Mouse (Mus musculus) kidney, postnatal 0 days (tissue): ENCODE data around the gene Dock4. TPM values are rescaled to one million over a fixed set of nuclear protein-coding genes. Genes with fewer than 3 reads are reported as not detected.

ENCODE experiments used
- ATAC-seq: fragments of 200-750 bp; cut with Nextera tagmentation; replicated peaks from 2 replicates; pipeline ENCODE4 v1.8.0; 2017; ENCODE audit warnings: low read depth, moderate number of reproducible peaks, moderate TSS enrichment, moderate library complexity; ENCODE audit not compliant: low FRiP score
- DNase-seq: peaks from one replicate; pipeline ENCODE4 v3.0.0-alpha.2; 2016; ENCODE audit warnings: low spot score
- H3K27ac ChIP-seq: fragments of 300-500 bp; sonication (generic); 2 replicates; pipeline ENCODE4 v1.5.1; 2014; ENCODE audit warnings: mild to moderate bottlenecking
- H3K27me3 ChIP-seq: fragments of 300-500 bp; sonication (generic); 2 replicates; pipeline ENCODE4 v1.6.1; 2014; ENCODE audit warnings: low read length, mixed read lengths; ENCODE audit not compliant: insufficient read depth
- H3K36me3 ChIP-seq: fragments of 300-500 bp; sonication (generic); 2 replicates; pipeline ENCODE4 v1.6.1; 2014; ENCODE audit warnings: low read length, mixed read lengths; ENCODE audit not compliant: insufficient read depth
- H3K4me1 ChIP-seq: fragments of 300-500 bp; sonication (generic); replicated peaks from 2 replicates; pipeline ENCODE4 v1.6.1; 2014; ENCODE audit warnings: antibody characterized with exemption, low read length, mixed read lengths; ENCODE audit not compliant: insufficient read depth
- H3K4me2 ChIP-seq: fragments of 300-500 bp; sonication (generic); 2 replicates; pipeline ENCODE4 v1.6.1; 2014; ENCODE audit warnings: mild to moderate bottlenecking, low read length, moderate library complexity, mixed read lengths
- H3K4me3 ChIP-seq: fragments of 300-500 bp; sonication (generic); replicated peaks from 2 replicates; pipeline ENCODE4 v1.5.1; 2014; ENCODE audit warnings: low read depth, low read length
- H3K9ac ChIP-seq: fragments of 300-500 bp; sonication (generic); 2 replicates; pipeline ENCODE4 v1.6.1; 2014; ENCODE audit warnings: low read depth, low read length
- H3K9me3 ChIP-seq: fragments of 300-500 bp; sonication (generic); replicated peaks from 2 replicates; pipeline ENCODE4 v1.6.1; 2016; ENCODE audit warnings: low read length, inconsistent platforms, mixed read lengths
- CTCF ChIP-seq: IDR thresholded peaks from 2 replicates; pipeline ENCODE4 v1.5.1; 2016; ENCODE audit warnings: antibody characterized with exemption, low read depth, mild to moderate bottlenecking, moderate library complexity
- WGBS: fragments of 180-500 bp; shearing (Covaris S2); extraction: QIAGEN DNeasy Blood & Tissue Kit; methylation state at CpG from one replicate; pipeline ENCODE4 v1.1.7; 2014; 5-methylcytosine and 5-hydroxymethylcytosine counted together
- polyA plus RNA-seq: library from polyadenylated mRNA; unstranded; fragments of >200 nt; fragmentation: Nextera tagmentation; extraction: Ambion mirVana; gene quantifications from 2 replicates; pipeline ENCODE4 v1.2.1, GENCODE M21; 2015

The Dock4 gene
- polyA plus RNA-seq, 1 experiment from 2014 or later = 7.0 TPM

DNA sequence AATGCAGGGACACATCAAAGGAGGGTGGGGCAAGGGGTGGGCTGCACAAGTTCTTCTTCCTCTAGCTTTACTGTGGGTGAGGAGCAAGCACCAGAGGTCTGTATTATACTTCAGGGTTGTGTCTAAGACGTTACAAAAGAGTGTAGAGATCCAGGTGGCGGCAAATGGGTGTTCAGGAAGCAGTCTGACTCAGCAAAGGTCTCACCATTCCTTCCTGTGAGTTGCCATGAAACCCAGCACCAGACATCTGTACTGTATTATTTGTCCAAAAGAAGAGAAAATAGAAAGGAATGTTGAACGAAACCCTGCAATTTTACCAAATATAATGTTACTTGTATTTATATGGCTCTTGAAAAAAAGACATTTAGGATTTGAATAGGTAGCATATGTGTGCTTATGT is 135.3 kb downstream of the Dock4 start:
- no peak overlapping the region for H3K4me3 ChIP-seq
- ATAC-seq = no peak
- H3K9ac ChIP-seq = no peak overlapping the region
- H3K36me3 ChIP-seq = no peaks in the 10 kb centered on the region
- no peak for TF ChIP-seq CTCF
- WGBS = 52% methylated on average over 3 of the region's 3 CpGs
- no peak overlapping the region for H3K4me2 ChIP-seq
- no peaks in the 10 kb centered on the region for H3K27me3 ChIP-seq
- H3K27ac ChIP-seq = no peak overlapping the region
- DNase-seq = no peak
- no peaks in the 10 kb centered on the region for H3K9me3 ChIP-seq
- H3K4me1 ChIP-seq = peaks cover 13% of the 10 kb centered on the region

DNA sequence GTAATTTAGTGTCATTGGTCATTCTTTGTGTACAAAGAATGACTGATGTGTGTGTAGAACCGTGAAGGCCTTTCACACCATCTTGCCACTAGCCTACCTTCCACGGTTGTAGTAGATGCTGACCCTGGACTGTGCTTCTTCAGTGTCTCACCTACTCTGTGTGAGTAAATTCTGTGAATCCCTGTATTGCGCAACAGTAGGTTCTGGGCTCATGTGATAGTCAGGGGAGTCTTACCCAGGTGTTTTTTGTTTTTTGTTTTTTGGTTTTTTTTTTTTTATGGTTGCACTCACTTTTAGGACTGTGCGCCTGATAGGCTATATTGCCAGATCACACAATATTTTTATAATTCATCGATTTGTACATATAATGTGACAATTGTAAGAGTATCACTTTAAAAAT is 136.3 kb downstream of the Dock4 start:
- Histone ChIP-seq H3K36me3 (no peaks in the 10 kb centered on the region), H3K27me3 (no peaks in the 10 kb centered on the region), H3K4me2 (no peak overlapping the region), H3K4me3 (no peak overlapping the region), H3K9me3 (no peaks in the 10 kb centered on the region), H3K4me1 (peaks cover 13% of the 10 kb centered on the region), H3K27ac (no peak overlapping the region), H3K9ac (no peak overlapping the region)
- 88% methylated on average over 5 of the region's 5 CpGs for WGBS
- no peak for TF ChIP-seq CTCF
- no peak for ATAC-seq
- DNase-seq = no peak

DNA sequence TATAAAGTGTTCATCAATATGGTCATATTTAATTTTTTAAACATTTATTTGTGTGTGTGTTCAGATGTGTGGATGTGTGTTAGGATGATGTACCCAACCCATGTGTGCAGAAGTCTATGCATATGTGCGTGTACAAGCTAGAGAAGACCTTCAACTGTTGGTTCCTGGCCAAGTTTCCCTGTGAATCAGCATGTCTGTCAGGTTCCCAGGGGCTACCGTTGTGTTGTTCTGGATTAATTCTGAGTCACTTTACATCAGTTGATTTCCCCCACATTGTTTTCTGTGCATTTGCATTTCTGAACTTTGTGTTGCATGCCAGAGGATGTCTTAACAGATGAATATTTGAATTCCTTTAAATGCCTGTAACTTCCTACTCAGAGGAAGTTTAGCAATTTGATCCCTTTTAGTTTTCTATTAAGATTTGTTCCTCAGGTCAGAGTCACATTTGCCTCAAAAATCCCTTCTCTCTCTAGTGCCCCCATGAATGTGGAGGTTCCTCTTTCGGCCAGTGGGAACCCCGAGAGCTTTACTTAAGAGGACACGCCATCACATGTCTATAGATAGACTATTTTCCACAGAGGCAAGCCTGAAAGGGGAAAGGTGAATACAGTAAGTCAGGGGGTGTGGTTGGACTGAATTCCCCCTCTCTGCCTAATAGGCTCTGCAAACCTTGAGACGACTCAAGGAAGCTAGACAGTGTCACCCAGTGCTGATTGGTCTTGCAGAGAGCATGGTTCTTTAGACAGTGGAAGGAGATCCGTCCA is 139.0 kb downstream of the Dock4 start:
- Histone ChIP-seq H3K4me1 (peaks cover 12% of the 10 kb centered on the region), H3K9me3 (no peaks in the 10 kb centered on the region), H3K36me3 (no peaks in the 10 kb centered on the region), H3K4me3 (no peak overlapping the region), H3K9ac (no peak overlapping the region), H3K27ac (no peak overlapping the region), H3K27me3 (no peaks in the 10 kb centered on the region), H3K4me2 (no peak overlapping the region)
- DNase-seq (peak; percentile 19), ATAC-seq (no peak)
- 77% methylated on average over 7 of the region's 7 CpGs for WGBS
- TF ChIP-seq CTCF = no peak

DNA sequence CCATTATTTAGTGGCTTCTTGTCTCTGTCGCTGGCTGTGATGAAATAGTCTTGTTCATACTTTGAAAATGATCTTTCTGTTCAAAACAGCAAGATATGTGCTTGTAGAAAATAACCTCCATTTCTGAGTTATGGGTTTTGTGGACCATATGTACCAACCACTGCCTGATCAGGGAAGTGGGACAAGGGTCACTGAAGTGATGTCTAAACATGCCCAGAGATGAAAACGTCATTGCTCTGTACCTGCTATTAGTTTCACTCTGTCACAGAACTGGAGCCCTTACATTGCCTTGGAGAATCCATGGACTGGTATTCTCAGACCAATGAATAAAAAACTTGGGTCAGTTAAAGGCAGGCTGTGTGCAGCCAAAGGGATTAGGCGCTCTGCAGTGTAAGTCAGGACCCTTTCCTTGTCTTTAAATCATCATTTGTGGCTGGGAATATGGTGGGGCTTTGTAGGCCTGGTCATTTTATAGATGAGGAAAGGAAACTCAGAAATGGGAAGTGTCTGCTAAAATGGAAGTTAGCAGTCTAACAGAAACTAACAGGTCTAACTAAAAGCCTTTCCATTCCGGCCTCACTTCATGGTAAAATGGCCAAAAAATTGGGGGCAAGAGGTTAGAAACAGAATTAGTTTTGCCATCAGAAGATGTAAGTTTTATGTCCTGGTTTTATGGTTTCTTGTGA is 139.8 kb downstream of the Dock4 start:
- H3K4me1 ChIP-seq = peaks cover 5% of the 10 kb centered on the region; the same call in 1 of the 2 replicates
- H3K27ac ChIP-seq = no peak overlapping the region
- no peak overlapping the region for H3K4me2 ChIP-seq
- no peak for TF ChIP-seq CTCF
- H3K9ac ChIP-seq = no peak overlapping the region
- no peaks in the 10 kb centered on the region for H3K27me3 ChIP-seq
- DNase-seq (no peak), ATAC-seq (no peak)
- 77% methylated on average over 4 of the region's 4 CpGs for WGBS
- H3K36me3 ChIP-seq = no peaks in the 10 kb centered on the region
- no peaks in the 10 kb centered on the region for H3K9me3 ChIP-seq
- H3K4me3 ChIP-seq = no peak overlapping the region

DNA sequence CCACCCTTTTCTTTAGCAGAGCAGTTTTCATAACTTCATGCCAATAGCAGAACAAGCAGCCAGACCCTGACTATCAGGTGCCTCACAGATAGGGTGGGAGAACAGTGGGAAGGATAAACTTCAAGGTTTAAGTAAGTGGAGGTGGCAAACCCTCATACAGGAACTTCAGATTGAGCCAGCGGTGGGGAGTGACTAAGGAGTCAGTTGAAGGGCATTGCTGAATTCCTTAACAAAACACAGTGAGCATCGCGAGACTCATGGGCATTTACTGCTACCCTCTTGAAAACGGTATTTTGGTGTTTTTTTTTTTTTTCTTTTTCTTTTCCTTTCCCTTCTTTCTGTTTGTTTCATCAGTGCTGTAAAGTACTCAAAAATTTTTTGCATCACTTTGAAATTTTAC is 148.4 kb downstream of the Dock4 start:
- Histone ChIP-seq H3K36me3 (no peaks in the 10 kb centered on the region), H3K9me3 (no peaks in the 10 kb centered on the region), H3K9ac (no peak overlapping the region), H3K4me3 (no peak overlapping the region), H3K27me3 (no peaks in the 10 kb centered on the region), H3K4me2 (no peak overlapping the region), H3K4me1 (no peaks in the 10 kb centered on the region), H3K27ac (no peak overlapping the region)
- ATAC-seq (no peak), DNase-seq (no peak)
- no peak for TF ChIP-seq CTCF
- whole genome bisulfite sequencing = 74% methylated on average over 4 of the region's 4 CpGs

DNA sequence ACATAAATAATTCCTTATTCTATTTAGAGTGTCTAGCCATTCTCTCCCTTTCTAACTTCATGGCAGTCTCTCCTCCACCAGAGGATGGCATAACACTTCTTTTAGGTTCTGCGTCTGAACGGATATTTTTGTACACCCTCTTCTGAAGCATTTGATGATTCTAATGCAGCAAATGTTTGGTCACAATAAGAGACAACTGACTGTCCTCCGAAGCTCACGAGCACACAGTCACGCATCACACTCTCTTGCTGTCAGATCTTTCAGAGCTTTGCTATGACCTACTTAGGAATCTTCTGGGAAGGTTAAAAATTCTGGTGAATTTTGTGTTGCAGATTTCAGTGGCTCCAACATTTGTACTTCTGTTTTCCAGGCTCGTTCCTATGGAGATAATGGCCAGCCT is 149.7 kb downstream of the Dock4 start:
- no peak for DNase-seq
- H3K4me1 ChIP-seq = no peaks in the 10 kb centered on the region
- no peak overlapping the region for H3K4me3 ChIP-seq
- H3K27ac ChIP-seq = no peak overlapping the region
- WGBS = 90% methylated on average over 6 of the region's 6 CpGs
- no peaks in the 10 kb centered on the region for H3K36me3 ChIP-seq
- H3K4me2 ChIP-seq = no peak overlapping the region
- ATAC-seq = no peak
- no peaks in the 10 kb centered on the region for H3K27me3 ChIP-seq
- H3K9ac ChIP-seq = no peak overlapping the region
- no peaks in the 10 kb centered on the region for H3K9me3 ChIP-seq
- TF ChIP-seq CTCF = no peak
